Mouse (Mus musculus): Measurements from ENCODE around the gene Tsc22d4. TPM values are rescaled to one million over a fixed set of nuclear protein-coding genes. Genes with fewer than 3 reads are reported as not detected.
"Not testable (repeated sequence)": the region's sequence is repeated elsewhere in the genome, so short reads cannot be mapped to it uniquely, and the experiment has no call there.

The Tsc22d4 gene
- total and polyA plus RNA-seq, 3 experiments = 82.9 to 136 (median 89.9) TPM

DNA sequence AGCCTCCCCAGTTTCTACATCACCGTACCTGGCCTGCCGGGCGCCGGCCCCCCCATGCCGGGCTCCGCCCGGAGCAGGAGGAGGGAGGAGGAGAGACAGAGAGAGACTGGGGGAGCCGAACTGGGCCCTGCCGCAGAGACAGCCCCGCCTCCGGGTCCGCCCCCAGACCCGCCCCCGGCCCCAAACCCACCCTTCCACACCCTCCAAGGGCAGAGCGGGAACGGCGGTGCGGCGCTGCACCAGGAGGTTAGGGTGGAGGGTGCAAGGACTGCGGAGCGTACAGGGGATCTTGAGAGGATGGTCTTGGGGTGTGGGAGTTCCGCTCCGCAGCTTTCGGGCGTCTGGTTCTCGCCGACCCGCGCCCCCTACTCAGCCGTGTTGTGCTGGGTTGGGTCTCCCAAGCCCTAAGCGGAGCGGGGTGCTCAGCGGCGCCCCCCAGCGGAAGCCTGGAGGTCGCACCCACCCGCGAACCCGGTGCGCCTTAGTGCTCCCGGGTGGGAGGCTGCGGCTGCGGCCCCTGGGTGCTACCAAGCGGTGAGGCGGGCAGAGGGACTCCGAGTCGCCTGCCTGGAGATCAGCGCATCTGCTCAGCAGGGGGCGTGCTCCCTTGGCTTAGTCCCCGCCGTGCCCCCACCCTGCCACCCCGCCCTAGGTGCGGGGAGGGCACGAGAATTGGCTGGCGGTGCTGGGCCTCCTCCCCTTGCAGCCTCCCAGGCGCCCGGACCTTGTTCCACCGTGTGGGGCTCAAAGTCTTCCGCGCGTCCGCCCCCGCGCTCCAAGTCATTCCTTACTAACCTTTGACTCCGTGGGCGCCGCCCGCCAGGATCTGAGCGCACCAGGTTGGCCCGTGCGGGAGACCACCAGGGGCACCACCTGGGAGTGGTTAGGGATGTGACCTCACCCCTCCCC, 4.3 kb upstream of the Tsc22d4 start, which contains the start of gene Nyap1:
Nyap1 (minus strand) TSS at position 585 of the 909 bp plus-strand sequence.
- DNase-seq = peak; percentile 85

DNA sequence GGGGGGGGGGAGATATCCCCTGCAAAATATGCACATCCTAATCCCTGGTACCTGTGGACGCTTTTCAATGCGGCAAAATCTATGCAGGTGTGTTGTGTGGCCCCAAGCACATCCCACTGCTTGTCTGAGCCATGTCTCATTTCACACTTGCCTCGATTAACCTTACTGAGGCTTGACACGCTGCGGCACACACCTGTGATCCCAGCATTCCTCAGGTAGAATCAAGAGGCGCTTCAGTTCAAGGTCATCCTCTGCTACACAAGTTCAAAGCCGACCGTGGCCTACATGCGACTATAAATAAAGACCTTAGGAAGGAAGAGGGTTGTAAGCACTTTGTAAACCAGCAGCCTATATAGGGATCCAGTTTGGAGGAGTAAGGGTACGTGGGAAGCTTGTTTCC, 3.5 kb upstream of the Tsc22d4 start:
- no peak for DNase-seq

GRCm38 (mm10) chr5:137742836-137743235, 2.7 kb upstream of the Tsc22d4 start:
- DNase-seq = no peak

DNA sequence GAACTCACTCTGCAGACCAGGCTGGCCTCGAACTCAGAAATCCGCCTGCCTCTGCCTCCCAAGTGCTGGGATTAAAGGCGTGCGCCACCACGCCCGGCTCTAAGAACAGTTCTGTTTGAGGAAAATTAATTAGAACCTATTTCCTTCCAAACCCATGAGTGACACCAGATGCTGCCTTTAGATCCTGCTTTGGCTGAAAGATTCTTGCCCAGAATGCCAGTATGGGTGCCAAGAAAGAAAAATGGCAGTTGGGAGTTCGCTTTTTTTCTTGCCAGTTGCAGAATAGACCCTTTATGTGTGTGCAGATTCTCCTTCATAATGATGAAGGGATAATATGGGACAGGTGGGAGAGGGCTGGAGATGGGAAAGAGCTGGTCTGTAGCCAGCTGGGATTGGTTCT, 1.3 kb upstream of the Tsc22d4 start:
- DNase-seq = no peak

DNA sequence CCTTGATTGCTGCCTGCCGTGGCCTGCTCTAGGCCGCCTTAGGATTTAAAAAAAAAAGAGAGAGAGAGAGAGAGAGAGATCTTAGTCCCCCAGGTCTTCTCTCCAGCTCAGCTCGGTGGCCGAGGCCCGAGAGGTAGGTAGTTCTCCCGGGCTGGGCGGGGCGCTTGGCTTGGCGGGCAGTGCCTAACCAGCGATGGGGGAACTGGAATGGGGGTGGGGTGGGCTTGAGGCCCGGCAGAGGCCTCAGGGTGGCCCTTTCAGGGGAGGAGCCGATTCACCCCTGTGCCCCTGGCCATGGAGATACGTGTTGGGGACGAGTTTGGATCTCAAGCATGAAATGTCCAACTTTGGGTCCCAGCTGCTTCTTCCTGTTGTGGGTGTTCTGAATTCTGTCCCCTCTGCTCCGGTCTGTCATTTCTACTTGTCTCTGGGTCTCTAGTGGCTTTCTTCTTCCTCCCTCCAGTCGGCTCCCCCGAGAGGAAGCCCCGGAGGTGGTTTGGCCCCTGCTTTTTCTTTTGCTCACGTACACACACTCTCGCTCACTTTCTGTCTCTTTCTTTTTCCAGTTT, 836 bp downstream of the Tsc22d4 start:
- DNase-seq = peak; percentile 82

GRCm38 (mm10) chr5:137746851-137747325, 1.4 kb downstream of the Tsc22d4 start:
- DNase-seq = peak; percentile 48

DNA sequence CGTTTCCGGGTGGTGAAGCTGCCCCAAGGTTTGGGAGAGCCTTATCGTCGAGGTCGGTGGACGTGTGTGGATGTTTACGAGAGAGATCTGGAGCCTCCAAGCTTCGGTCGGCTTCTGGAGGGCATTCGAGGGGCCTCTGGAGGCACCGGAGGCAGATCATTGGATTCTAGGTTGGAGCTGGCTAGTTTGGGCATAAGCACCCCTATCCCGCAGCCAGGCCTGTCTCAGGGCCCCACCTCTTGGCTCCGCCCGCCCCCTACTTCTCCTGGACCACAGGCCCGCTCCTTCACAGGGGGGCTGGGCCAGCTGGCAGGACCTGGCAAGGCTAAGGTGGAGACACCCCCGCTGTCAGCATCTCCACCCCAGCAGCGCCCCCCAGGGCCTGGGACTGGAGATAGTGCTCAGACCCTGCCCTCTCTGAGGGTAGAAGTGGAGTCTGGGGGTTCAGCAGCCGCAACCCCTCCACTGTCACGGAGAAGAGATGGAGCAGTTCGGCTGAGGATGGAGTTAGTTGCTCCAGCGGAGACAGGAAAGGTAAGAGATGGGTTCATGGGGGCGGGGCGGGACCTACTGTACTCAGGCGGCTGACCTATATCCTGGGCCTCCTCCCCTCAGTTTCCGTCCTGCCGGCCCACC, 1.9 kb downstream of the Tsc22d4 start:
- DNase-seq = peak; percentile 70

GRCm38 (mm10) chr5:137748130-137748770, 2.7 kb downstream of the Tsc22d4 start:
- DNase-seq = no peak

DNA sequence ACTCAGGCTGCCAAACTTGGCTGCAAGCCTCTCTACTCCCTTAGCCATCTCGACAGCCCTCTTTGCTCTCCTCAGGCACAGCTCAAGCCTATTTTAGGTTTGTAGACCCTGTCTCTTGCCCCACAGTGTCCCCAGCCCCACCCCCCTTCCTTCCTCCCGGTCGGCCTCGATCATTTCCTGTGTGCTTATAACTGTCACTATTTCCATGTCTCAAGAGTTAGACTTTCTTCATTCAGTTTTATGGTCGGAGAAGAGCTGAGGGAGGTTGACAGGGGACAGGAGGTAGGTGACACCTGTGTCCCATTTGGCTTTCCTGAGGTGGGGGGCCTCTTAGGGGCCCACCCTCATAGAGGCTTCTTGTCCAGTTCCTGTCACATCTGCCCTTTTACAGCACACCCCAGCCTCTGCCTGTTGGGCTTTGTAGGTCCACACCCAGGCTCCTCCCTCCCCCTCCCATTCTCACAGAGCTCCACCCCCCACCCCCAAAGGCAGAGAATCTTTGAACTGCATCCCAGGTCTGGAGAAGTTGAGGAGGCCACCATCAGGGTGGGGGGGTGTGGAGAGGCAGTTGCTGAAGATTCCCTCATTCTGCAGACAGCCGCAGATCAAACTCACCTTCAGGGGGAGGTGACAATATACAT, 3.8 kb downstream of the Tsc22d4 start:
- no peak for DNase-seq

DNA sequence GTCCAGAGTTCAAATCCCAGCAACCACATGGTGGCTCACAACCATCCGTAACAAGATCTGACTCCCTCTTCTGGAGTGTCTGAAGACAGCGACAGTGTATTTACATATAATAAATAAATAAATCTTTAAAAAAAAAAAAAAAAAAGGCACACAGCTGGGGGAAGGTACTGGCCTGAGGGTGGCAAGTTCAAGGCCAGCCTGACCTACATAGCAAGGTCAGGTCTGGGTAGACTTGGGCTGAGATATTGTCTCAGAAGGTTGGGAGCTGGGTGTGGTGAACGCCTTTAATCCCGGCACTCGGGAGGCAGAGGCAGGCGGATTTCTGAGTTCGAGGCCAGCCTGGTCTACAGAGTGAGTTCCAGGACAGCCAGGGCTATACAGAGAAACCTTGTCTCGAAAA, 4.7 kb downstream of the Tsc22d4 start:
- DNase-seq = not testable (repeated sequence)

GRCm38 (mm10) chr5:137751221-137751887, 5.8 kb downstream of the Tsc22d4 start:
- DNase-seq = no peak

DNA sequence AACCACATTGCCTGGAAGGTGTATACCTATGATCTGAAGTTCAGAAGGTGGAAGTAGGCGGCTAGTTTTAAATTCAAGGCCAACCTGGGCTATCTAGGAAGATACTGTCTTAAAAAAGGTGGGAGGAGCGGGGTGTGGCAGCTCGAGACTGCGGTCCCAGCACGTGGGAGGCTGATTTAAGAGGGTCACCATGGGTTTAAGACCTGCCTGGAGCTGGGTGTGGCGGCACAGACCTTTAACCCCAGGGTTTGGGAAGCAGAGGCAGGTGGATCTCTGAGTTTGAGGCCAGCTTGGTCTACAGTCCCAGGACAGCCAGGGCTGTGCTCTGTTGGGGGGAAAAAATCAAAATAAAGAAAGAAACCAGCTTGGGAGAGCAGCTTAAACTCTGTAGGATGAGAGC, 6.5 kb downstream of the Tsc22d4 start:
- no peak for DNase-seq

DNA sequence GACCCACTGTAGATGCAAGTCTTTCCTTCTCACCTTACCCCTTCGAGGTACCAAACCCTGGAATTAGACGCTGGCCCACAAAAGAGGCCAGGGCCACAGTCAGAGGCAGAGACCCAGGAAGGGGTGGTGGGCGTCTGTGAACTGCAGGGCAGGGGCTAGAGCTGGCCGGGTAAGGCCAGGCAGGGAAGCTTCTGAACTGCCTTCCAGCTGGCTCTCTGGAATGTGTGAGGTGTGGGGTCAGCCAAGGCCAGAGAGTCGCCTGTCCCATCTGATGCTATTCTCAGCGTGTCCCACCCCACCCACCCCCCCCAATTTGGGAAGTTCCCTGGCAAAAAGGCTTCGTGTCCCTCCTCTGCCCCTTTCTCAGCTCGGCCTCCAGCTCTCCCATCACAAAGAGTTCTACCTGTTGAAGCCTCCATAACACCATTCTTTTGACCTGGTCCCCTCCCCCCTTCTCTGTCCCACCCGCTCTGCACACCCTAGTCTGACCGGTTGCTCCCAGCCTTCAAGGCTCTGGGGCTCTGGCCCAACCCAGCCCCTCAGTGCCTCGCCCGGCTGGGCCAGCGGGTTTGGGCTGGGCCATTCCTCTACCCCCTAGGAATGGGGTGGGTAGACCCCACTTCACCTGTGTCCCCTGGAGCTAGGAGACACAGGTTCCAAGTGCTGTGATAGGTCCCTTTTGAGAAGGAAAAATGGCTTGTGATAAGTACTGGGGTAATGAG, 7.7 kb downstream of the Tsc22d4 start:
- DNase-seq = no peak

GRCm38 (mm10) chr5:137755425-137755824, 9.9 kb downstream of the Tsc22d4 start:
- no peak for DNase-seq

GRCm38 (mm10) chr5:137756106-137756505, 10.6 kb downstream of the Tsc22d4 start:
- no peak for DNase-seq

DNA sequence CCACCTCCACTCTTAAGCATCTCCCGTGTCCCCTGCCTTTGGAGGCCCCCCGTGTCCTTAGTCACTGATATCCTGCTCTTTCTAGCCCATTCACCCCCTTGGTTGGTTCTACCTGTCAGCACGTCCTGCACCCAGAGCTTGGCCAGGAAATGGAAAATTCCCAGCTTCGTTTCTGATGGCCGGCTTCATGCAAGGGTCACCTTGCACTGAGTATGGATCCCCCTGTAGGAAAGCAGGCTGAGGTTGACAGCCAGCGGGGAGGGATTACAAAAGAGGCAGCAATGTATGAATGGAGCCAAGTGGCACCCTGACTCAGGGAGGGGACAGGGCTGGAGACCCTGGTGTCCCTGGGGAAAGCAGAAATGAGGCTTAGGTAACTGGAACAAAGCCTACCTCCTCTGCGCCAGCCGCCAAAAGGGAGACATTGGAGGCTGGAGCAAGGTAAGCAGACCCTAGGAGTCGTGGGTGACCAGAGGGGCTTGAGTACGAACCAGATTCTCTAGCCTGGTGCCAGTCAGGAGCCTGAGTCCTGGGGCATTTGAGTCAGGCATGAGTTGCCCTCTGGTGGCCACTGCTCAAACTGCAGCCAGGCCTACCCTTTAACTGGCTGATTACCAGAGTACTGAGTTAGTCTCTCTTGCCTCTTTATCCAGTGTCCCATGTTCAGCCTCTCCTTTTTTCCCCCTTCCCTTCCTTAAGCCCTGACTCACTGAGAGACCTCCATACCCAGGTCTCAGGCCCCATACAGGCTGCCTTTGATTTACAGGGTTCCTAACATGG, 11.5 kb downstream of the Tsc22d4 start:
- peak; percentile 85 for DNase-seq

DNA sequence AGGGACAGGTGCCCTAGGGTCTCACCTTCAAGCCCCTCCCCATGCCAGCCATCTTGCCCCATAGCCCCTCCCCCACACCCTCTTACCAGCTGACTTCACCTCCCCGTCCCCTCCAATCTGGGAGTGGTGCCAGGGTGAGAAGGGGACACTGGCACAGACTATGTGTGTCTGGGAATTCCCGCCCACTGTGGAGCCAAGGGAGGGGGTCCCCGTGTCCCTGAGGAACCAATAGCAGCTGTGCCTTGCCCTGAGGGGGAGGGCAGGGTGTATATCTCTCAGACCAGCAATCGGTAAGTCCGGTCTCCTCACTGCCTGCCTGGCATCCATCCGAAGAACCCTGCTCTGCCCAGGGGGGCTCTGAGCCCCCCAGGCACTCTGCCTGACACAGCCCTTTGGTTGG, 12.4 kb downstream of the Tsc22d4 start:
- no peak for DNase-seq

- DNase-seq = no peak
Measured at GRCm38 (mm10) chr5:137758921-137759534, 13.5 kb downstream of the Tsc22d4 start.

GRCm38 (mm10) chr5:137759971-137760412, 14.5 kb downstream of the Tsc22d4 start:
- peak; percentile 91 for DNase-seq

All from adrenal gland, adult 2 months (tissue).